Mouse (Mus musculus) megakaryocyte, embryonic 14.5 days (primary cell): ENCODE measurements around the gene Rin3. TPM values are rescaled to one million over a fixed set of nuclear protein-coding genes. Genes with fewer than 3 reads are reported as not detected.
A peak's percentile ranks its signal among the peaks of the same experiment; 100 is the strongest.

Source experiments
- H3K27me3 ChIP-seq: replicated peaks from 2 replicates; pipeline ENCODE3; 2012; ENCODE audit warnings: inconsistent platforms
- H3K36me3 ChIP-seq: replicated peaks from 2 replicates; pipeline ENCODE3; 2012; ENCODE audit warnings: low read length, inconsistent platforms, mixed read lengths
- H3K4me1 ChIP-seq: 2 replicates; pipeline ENCODE4 v1.6.1; 2012; ENCODE audit warnings: inconsistent platforms
- H3K4me3 ChIP-seq: replicated peaks from 2 replicates; pipeline ENCODE3; 2012; ENCODE audit warnings: moderate library complexity, mild to moderate bottlenecking, inconsistent platforms
- H3K9me3 ChIP-seq: 2 replicates; pipeline ENCODE4 v1.6.1; 2012; ENCODE audit warnings: inconsistent platforms
- FLI1 ChIP-seq: IDR thresholded peaks from 2 replicates; pipeline ENCODE4 v1.6.1; 2012; ENCODE audit warnings: low read length, inconsistent platforms, mixed read lengths
- GATA1 ChIP-seq: IDR thresholded peaks from 3 replicates; pipeline ENCODE4 v1.6.1; 2012; ENCODE audit warnings: mixed read lengths, low read length, inconsistent platforms, borderline replicate concordance
- polyA plus RNA-seq: library from polyadenylated mRNA; stranded (reverse); fragments of >175 nt; gene quantifications from 2 replicates; pipeline ENCODE4 v1.2.3, GENCODE M21; 2012; ENCODE audit warnings: low replicate concordance; ENCODE audit not compliant: insufficient read depth

Rin3 gene
- polyA plus RNA-seq, 1 experiment, result 117 TPM

DNA sequence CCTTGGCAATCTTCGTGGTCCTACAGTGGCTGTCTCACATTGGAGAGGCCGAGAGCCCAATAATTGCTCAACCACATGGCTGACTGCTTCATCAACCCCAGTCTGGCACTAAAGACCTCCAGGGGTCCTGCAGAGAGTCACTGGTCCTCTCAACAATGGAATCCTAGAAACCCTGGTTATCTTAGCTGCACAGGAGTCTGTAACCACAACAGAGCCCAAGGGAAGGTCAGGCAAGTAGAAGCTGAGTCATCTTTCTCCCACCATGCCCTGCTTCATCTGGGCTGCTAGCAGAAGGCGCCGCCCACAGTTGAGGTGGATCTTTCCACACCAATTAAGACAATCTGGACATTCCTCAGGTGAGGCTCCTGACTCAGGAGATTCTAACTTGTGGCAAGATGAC, 76.5 kb downstream of the Rin3 start:
- H3K4me1 ChIP-seq, result peaks cover 93% of the 10 kb centered on the region
- no peaks in the 10 kb centered on the region for H3K27me3 ChIP-seq
- no peak for TF ChIP-seq GATA1
- TF ChIP-seq FLI1, result no peak
- peak overlapping the region; percentile 56 for H3K4me3 ChIP-seq
- H3K36me3 ChIP-seq, result peaks cover 96% of the 10 kb centered on the region
- H3K9me3 ChIP-seq, result peaks cover 17% of the 10 kb centered on the region

DNA sequence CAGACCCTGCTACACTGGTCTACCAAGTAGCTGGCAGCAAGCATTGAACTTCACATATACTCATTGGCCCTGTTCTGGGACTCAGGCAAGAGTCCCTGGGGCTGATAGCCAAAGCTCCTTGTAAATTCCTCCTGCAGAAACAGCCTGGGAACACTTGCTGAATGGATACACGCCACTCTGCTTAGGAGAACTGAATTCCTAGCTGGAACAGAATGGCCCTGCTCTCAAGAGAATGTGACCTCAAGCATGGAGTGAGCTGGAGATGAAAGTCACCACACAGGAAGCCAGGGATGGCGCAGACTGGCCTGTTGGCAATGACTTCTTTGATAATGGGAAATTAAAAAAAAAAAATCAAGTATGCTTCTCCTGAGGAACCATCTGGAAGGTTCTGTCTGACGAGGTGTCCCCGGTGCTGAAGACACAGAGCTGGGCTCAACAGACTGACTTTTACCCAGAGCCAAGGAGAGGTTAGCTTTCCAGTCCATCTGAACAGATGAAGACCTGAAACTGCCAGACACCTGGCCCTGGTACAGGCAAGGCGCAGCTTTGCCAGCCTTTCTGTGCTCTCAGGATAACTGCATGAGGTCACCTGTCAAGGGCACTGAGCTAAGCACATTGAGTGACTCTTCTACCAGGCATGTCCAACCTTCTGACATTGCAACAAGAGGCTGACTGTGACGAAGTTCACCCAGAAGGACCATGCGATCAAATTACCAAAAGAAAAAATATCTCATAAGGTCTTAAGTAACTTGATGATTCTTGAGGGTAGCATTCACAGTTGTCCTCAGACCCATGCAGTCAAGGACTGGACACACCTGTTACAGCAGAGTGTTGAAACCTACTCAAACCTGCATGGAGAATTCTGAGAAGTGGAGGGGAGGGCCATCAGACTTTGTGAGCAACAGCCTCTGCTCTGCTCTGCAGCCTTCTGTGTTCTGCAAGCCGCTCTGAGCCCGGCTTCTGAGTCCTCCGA, 78.6 kb downstream of the Rin3 start:
- TF ChIP-seq FLI1 (no peak), GATA1 (no peak)
- Histone ChIP-seq H3K36me3 (peaks cover 98% of the 10 kb centered on the region), H3K4me1 (peaks cover 93% of the 10 kb centered on the region), H3K4me3 (peak overlapping the region; percentile 11), H3K9me3 (peaks cover 17% of the 10 kb centered on the region), H3K27me3 (no peaks in the 10 kb centered on the region)

DNA sequence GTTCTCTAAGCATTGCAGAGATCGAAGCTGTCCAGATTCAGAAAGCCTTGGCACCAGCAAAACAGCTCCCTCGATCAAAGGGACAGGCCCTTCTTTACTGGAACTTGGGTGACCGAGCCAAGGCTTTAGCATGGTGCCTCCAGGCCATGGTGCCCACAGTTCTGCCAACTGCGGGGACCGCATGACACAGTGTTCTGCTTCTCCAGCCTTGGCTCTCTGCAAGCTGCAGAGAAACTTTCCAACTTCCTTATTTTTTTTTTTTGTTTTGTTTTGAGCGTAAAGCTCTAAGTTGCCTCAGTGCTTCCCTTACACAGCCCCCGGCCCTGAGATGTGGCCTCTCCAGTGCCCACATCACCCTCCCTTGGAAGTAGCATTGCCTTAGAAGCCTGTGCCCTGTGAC, 82.2 kb downstream of the Rin3 start:
- H3K27me3 ChIP-seq, result no peaks in the 10 kb centered on the region

DNA sequence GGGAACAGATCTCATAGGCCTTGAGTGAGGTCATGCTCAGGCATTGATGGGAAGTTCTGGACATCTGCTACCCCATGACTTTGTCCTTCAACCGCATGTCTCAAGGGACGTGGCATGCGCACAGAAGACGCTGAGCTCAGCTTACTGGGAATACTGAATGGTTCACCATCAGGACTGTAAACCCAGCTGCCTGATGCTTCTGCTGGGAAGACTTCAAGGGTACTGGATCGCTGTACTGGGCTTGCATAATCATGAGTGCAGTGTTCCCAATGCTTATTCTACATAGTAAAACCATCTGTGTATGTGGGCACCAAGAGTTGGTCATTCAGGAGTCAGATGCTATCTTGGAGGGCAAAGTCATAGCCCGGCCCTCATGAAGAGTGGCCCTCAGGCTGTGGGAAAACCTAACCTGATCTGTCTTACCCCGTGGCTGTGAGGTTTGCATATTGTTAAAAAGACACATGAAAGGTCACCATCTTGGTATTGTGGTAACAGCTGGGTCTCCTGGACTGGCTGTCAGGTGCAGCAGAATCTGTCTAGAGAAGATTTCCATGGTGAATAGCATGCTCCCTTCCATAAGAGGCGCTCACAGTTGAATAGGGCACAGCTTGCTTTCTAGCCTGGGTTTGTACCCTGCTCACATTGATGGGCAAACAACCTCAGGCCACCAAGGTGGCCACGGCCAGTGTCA, 83.4 kb downstream of the Rin3 start:
- Histone ChIP-seq H3K27me3 (no peaks in the 10 kb centered on the region), H3K36me3 (peaks cover 98% of the 10 kb centered on the region), H3K4me1 (peaks cover 90% of the 10 kb centered on the region), H3K4me3 (peak overlapping the region; percentile 18), H3K9me3 (no peaks in the 10 kb centered on the region)
- TF ChIP-seq FLI1 (no peak), GATA1 (no peak)

More for the DNA sequence above, 82.2 kb downstream of the Rin3 start:
- Histone ChIP-seq H3K9me3 (peaks cover 5% of the 10 kb centered on the region), H3K4me3 (peak overlapping the region; percentile 46), H3K4me1 (peaks cover 91% of the 10 kb centered on the region), H3K36me3 (peaks cover 98% of the 10 kb centered on the region)
- TF ChIP-seq GATA1, result no peak
- TF ChIP-seq FLI1, result no peak

DNA sequence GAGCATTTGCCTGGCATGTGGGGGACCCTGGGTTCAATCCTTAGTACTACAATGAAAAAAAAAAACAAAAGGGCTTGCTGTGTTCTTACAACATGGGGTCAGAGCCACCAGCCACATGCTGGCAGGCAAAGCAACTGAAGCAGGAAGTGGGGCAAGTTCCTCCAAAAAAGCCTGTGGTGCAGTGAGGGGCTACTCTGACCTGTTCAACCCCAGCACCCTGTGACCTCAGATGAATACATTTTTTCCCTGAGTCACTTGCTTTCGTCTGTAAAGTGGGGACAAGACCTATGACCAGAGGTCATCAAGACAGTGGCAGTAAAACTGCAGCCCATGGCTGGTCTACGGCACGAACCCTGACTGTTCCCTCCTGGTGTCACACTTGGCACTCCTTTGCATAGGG, 84.2 kb downstream of the Rin3 start:
- H3K9me3 ChIP-seq, result no peaks in the 10 kb centered on the region
- peaks cover 90% of the 10 kb centered on the region for H3K4me1 ChIP-seq
- H3K27me3 ChIP-seq, result no peaks in the 10 kb centered on the region
- no peak for TF ChIP-seq GATA1
- peak overlapping the region; percentile 16 for H3K4me3 ChIP-seq
- peaks cover 98% of the 10 kb centered on the region for H3K36me3 ChIP-seq

DNA sequence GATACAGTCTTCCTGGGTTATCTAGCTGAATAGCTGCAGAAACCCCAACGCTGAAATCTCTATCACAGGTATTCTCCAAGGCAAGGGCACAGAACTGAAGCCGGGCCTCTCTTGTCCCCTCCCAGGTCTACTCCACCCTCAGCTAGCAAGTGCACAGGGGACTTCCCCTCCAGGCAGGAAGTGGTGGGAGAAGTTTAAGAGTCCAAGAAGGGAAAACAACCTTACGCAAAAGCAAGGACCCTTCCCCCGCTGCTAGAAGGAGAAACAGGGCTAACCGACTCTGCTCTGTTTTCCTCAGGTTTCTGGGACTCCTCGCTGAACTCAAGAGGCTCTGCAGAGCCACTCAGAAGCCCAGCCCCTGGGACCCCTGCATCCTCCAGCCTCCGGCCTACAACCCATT, 85.2 kb downstream of the Rin3 start:
- Histone ChIP-seq H3K4me3 (no peak overlapping the region), H3K4me1 (peaks cover 85% of the 10 kb centered on the region), H3K9me3 (no peaks in the 10 kb centered on the region), H3K27me3 (no peaks in the 10 kb centered on the region), H3K36me3 (peaks cover 98% of the 10 kb centered on the region)
- TF ChIP-seq GATA1 (no peak), FLI1 (no peak)

DNA sequence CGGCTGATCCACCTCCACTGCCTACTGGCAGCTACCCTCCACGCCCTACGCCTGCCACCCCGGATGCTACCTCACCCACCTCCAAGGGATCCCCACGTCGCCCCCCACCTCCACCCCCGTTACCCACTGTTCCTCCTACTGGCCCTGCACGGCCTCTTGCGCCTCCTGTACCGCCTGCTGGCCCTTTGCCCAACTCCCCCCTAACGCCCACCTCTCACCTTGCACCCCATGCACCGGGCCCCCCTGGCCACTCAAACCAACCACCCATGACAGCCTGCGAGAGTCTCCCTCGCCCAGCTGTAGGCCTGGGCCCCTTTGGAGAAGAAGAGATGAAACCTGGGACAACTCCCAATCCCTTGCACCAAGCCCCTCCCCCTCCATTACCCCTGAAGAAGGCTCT, 85.7 kb downstream of the Rin3 start:
- Histone ChIP-seq H3K27me3 (no peaks in the 10 kb centered on the region), H3K4me3 (peak overlapping the region; percentile 54), H3K36me3 (peaks cover 98% of the 10 kb centered on the region), H3K9me3 (no peaks in the 10 kb centered on the region), H3K4me1 (peaks cover 85% of the 10 kb centered on the region)
- no peak for TF ChIP-seq FLI1
- no peak for TF ChIP-seq GATA1

DNA sequence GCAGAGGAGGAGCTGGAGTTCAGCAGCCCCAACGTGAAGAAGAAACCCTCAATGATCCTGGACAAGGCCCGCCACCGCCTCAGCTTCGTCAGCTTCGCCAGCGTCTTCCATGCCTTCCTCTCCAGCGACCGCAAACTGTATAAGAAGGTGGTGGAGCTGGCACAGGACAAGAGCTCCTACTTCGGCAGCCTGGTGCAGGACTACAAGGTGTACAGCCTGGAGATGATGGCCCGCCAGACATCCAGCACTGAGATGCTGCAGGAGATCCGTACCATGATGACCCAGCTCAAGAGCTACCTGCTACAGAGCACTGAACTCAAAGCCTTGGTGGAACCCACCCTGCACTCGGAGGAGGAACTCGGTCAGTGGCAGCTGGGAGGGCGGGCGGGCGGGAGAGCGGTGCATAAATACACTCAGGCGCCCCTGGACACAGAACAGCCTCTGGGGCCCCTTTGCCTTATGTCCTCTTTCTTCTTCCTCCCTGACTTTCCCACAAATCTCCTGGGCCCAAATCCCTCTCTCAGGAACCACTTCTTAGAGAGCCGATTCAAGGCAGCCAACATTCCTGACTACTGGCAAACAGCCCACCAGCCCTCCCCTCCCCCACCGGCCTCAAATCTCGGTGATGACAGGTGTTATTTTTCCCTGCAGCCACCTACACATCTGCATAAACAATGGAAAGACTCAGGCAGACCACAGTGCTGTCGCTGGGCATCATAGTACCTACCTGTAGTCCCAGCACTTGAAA, 86.8 kb downstream of the Rin3 start:
- no peaks in the 10 kb centered on the region for H3K27me3 ChIP-seq
- H3K4me3 ChIP-seq, result peak overlapping the region; percentile 69
- no peaks in the 10 kb centered on the region for H3K9me3 ChIP-seq
- peaks cover 100% of the 10 kb centered on the region for H3K36me3 ChIP-seq
- peaks cover 91% of the 10 kb centered on the region for H3K4me1 ChIP-seq
- no peak for TF ChIP-seq GATA1
- TF ChIP-seq FLI1, result no peak

DNA sequence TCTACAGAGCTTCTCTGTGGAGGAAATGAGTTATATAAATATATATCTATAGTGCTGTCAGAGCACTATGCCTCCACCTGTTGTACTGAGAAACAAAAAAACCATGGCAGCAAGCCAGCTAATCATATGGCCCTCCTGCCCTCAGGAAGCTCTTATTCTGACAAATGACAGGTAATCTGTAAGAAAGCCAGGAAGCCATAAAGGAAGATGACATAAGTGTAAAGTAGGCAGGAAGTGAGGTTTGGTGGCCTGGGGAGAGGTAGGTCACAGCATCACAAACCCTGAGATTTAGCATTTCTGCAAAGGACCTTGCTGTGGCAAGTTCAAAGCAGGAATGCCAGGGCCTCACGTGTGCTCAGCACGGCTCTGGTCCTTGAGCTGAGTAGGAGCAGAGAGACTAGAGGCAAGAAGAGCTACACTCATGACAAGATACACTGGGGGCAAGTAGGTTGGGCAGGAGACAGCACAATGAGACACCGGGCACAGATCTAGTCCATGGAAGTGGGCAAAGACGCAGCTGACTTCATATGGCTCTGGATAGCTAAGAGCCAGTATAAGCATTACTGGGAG, 88.2 kb downstream of the Rin3 start:
- Histone ChIP-seq H3K4me3 (peak overlapping the region; percentile 43), H3K36me3 (peaks cover 100% of the 10 kb centered on the region), H3K4me1 (peaks cover 91% of the 10 kb centered on the region), H3K9me3 (no peaks in the 10 kb centered on the region), H3K27me3 (no peaks in the 10 kb centered on the region)
- TF ChIP-seq GATA1 (no peak), FLI1 (no peak)

DNA sequence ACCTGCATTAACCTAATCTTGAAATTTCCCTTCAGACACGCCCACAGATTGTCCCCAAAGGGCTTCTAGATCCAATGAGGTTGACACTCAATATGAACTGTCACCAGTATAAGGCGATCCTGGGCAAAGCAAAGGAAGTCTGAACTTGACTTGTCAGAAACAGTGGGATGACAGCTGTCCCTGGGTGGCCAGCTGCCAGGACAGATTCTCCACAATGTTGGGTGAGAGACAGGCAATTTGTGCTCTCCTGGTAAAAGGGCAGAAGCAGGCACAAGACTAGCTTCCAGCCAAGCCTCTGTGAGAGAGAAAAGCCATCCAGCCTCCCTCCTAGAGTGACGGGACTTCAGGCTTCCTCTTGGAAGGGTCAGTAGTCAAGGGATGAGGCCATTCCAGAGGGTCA, 89.5 kb downstream of the Rin3 start:
- peaks cover 98% of the 10 kb centered on the region for H3K36me3 ChIP-seq
- no peak for TF ChIP-seq FLI1
- no peak for TF ChIP-seq GATA1
- H3K27me3 ChIP-seq, result no peaks in the 10 kb centered on the region
- no peaks in the 10 kb centered on the region for H3K9me3 ChIP-seq
- peaks cover 79% of the 10 kb centered on the region for H3K4me1 ChIP-seq
- H3K4me3 ChIP-seq, result no peak overlapping the region
